Mouse (Mus musculus) frontal cortex, adult 2 months (tissue): ENCODE results near the gene Polr2b. TPM values are rescaled to one million over a fixed set of nuclear protein-coding genes. Genes with fewer than 3 reads are reported as not detected.

Experiments
- DNase-seq, 2 experiments: peaks; one replicate each; pipeline ENCODE4 v3.0.0; 2022; ENCODE audit warnings: low spot score in 1 of 2; ENCODE audit errors: extremely low spot score in 1 of 2
- polyA plus RNA-seq: library from polyadenylated mRNA; depleted of rRNA; stranded (reverse); fragments of >200 nt; gene quantifications from 2 replicates; pipeline ENCODE4 v1.2.3, GENCODE M21; 2012

Polr2b gene
- polyA plus RNA-seq, 1 experiment, result 38.5 TPM

- DNase-seq, result no peak
Observed at GRCm38 (mm10) chr5:77292803-77293522, 17.0 kb upstream of the Polr2b start.

- no peak for DNase-seq
Observed at GRCm38 (mm10) chr5:77299486-77299885, 10.5 kb upstream of the Polr2b start.

GRCm38 (mm10) chr5:77301296-77301903, 8.5 kb upstream of the Polr2b start:
- peak in 1 of 2 experiments; percentile 36 for DNase-seq

GRCm38 (mm10) chr5:77307821-77308553, 2.0 kb upstream of the Polr2b start:
- no peak for DNase-seq

- peak; percentile 5 to 30 for DNase-seq
Observed at GRCm38 (mm10) chr5:77309051-77309906, 668 bp upstream of the Polr2b start.

GRCm38 (mm10) chr5:77314206-77314605, 4.3 kb downstream of the Polr2b start:
- DNase-seq, result no peak

- no peak for DNase-seq
Observed at GRCm38 (mm10) chr5:77314986-77315385, 5.0 kb downstream of the Polr2b start.

- DNase-seq, result no peak
Observed at GRCm38 (mm10) chr5:77324936-77325335, 15.0 kb downstream of the Polr2b start.

- DNase-seq, result no peak
Observed at GRCm38 (mm10) chr5:77330154-77330553, 20.2 kb downstream of the Polr2b start.

- no peak for DNase-seq
Observed at GRCm38 (mm10) chr5:77340033-77340432, 30.1 kb downstream of the Polr2b start.

- DNase-seq, result no peak
Observed at GRCm38 (mm10) chr5:77348901-77349300, 39.0 kb downstream of the Polr2b start.

- no peak for DNase-seq
Observed at GRCm38 (mm10) chr5:77349971-77350658, 40.2 kb downstream of the Polr2b start.

GRCm38 (mm10) chr5:77351691-77352090, 41.7 kb downstream of the Polr2b start:
- DNase-seq, result no peak

GRCm38 (mm10) chr5:77354361-77354787, 44.4 kb downstream of the Polr2b start:
- DNase-seq, result peak; percentile 75 to 95

GRCm38 (mm10) chr5:77355307-77356265, 45.6 kb downstream of the Polr2b start:
- no peak for DNase-seq

- DNase-seq, result no peak
Observed at GRCm38 (mm10) chr5:77357405-77358149, 47.6 kb downstream of the Polr2b start.

GRCm38 (mm10) chr5:77358347-77358746, 48.4 kb downstream of the Polr2b start:
- no peak for DNase-seq

- DNase-seq, result no peak
Observed at GRCm38 (mm10) chr5:77359971-77360370, 50.0 kb downstream of the Polr2b start.
